Mouse (Mus musculus) gastrocnemius, adult 8-10 months (tissue): Measurements from ENCODE around the gene Tcf3. TPM values are rescaled to one million over a fixed set of nuclear protein-coding genes. Genes with fewer than 3 reads are reported as not detected.

ENCODE experiments used
- DNase-seq, 2 experiments: peaks; one replicate each; pipeline ENCODE4 v3.0.0; 2022; ENCODE audit warnings: low spot score in 2 of 2
- total RNA-seq, 4 experiments: library from RNA; stranded (reverse); gene quantifications; 2 replicates each; pipeline ENCODE4 v1.2.4; 2022

Tcf3 gene
- total RNA-seq, 4 experiments from 2014 or later = 9.9 to 13.1 (median 10.8) TPM

- no peak for DNase-seq
These were observed 4.5 kb upstream of the Tcf3 start for GRCm38 (mm10) chr10:80437973-80438372.

- no peak for DNase-seq
These were observed 2.8 kb upstream of the Tcf3 start for GRCm38 (mm10) chr10:80436276-80436675.

GRCm38 (mm10) chr10:80435764-80436163 lies 2.3 kb upstream of the Tcf3 start:
- DNase-seq = no peak

- DNase-seq = no peak
These were observed 1.4 kb upstream of the Tcf3 start for GRCm38 (mm10) chr10:80434823-80435222.

GRCm38 (mm10) chr10:80434233-80434592 lies 766 bp upstream of the Tcf3 start:
- no peak for DNase-seq

- no peak for DNase-seq
These were observed 423 bp downstream of the Tcf3 start for GRCm38 (mm10) chr10:80432936-80433512.

GRCm38 (mm10) chr10:80432387-80432785 lies 1.1 kb downstream of the Tcf3 start:
- no peak for DNase-seq

- DNase-seq = no peak
These were observed 1.7 kb downstream of the Tcf3 start for GRCm38 (mm10) chr10:80431570-80432386.

- no peak for DNase-seq
These were observed 3.0 kb downstream of the Tcf3 start for GRCm38 (mm10) chr10:80430375-80430980.

- DNase-seq = no peak
These were observed 3.6 kb downstream of the Tcf3 start for GRCm38 (mm10) chr10:80429800-80430199.

GRCm38 (mm10) chr10:80425041-80425440 lies 8.4 kb downstream of the Tcf3 start:
- DNase-seq = no peak

GRCm38 (mm10) chr10:80423562-80423961 lies 9.9 kb downstream of the Tcf3 start:
- no peak for DNase-seq

GRCm38 (mm10) chr10:80421651-80422472 lies 11.6 kb downstream of the Tcf3 start:
- no peak for DNase-seq

- no peak for DNase-seq
These were observed 12.2 kb downstream of the Tcf3 start for GRCm38 (mm10) chr10:80421208-80421607.

- DNase-seq = no peak
These were observed 12.7 kb downstream of the Tcf3 start for GRCm38 (mm10) chr10:80420729-80421128.

- DNase-seq = no peak
These were observed 14.0 kb downstream of the Tcf3 start for GRCm38 (mm10) chr10:80419419-80419818.

- no peak for DNase-seq
These were observed 15.1 kb downstream of the Tcf3 start for GRCm38 (mm10) chr10:80418311-80418710.

- no peak for DNase-seq
These were observed 15.6 kb downstream of the Tcf3 start for GRCm38 (mm10) chr10:80417841-80418240.

- no peak for DNase-seq
These were observed 16.1 kb downstream of the Tcf3 start for GRCm38 (mm10) chr10:80417371-80417770.

- no peak for DNase-seq
These were observed 17.9 kb downstream of the Tcf3 start for GRCm38 (mm10) chr10:80415566-80415965.

GRCm38 (mm10) chr10:80412656-80413541 lies 20.5 kb downstream of the Tcf3 start:
- DNase-seq = no peak
